Mouse (Mus musculus) spleen, embryonic (tissue): ENCODE results near the gene Eno1.

Experiments used
- CTCF ChIA-PET: fragments of 350-600 bp; sonication (Branson Sonifier 250); formaldehyde crosslinking; loops from one replicate; lab custom pipeline; 2022; lab: Charles Lee

Gene Eno1

GRCm38 (mm10) chr4:150226818-150227688, 9.5 kb upstream of the Eno1 start:
- CTCF ChIA-PET = interaction anchor here (0.7 kb wide), 1 partner anchor 34 kb away, joined by 3 read pairs; no protein-coding TSS in a partner anchor

- CTCF ChIA-PET = no interaction called here
Measured at GRCm38 (mm10) chr4:150228581-150229348, 7.8 kb upstream of the Eno1 start.

GRCm38 (mm10) chr4:150229747-150230390, 6.7 kb upstream of the Eno1 start:
- CTCF ChIA-PET = interaction anchor here (0.8 kb wide), 1 partner anchor 17 kb away, joined by 3 read pairs; no protein-coding TSS in a partner anchor

DNA sequence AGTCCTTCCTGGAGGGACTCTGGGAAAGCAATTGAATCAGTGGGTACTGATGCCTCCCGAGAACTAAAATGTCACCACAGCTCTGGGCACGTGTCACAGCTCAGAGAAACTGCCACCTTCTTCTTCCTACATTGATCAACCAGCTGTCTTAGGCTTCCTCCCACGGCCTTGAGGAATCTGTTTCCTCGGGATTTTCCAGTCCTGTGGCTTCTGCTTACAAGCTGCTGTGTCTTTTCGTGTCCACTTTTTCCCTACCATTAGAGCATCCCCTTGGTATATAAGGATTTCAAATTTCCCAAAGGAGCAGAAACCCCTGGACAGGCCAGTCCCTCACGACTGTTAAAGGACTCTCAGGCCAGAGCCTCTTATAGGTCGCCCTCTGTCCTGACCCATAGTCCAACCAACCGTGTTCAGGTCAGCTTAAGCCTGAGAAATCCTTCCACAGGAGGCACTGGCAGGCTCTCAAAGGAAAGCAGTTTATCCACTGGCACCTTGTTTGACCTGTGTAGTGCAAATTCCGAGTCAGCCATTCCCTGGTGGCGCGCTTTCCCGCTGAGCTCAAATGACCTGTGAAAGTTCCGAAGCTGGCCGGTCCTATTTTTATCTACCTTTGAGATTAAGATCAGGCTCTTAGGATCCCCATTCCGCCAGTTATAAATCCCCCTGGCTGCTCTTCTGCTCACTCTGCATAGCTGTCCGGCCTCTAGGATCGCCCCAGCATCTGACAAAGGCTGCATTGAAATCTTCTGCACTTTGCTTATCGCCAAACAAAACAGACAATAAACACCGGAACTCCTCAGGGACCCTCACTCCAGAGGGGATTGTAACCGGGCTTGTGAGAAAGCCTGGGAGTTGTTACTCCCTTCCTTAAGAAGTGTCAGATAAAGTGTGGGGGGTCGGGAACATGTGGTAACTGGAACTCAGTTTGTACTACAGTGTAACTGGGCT, 5.8 kb upstream of the Eno1 start:
- CTCF ChIA-PET = interaction anchor here (0.5 to 0.8 kb wide), 2 partner anchors 18 to 31 kb away, joined by 3 read pairs; no protein-coding TSS in a partner anchor

GRCm38 (mm10) chr4:150231871-150232270, 4.7 kb upstream of the Eno1 start:
- CTCF ChIA-PET = no interaction called here

- CTCF ChIA-PET = interaction anchor here (0.5 to 1.0 kb wide), 3 partner anchors 14 to 1424 kb away, joined by 3 to 6 read pairs (median 5); no protein-coding TSS in a partner anchor
Measured at GRCm38 (mm10) chr4:150234599-150235327, 1.8 kb upstream of the Eno1 start.

- CTCF ChIA-PET = interaction anchor here (0.6 to 1.0 kb wide), 4 partner anchors 13 to 1919 kb away, joined by 3 to 9 read pairs (median 6); no protein-coding TSS in a partner anchor
Measured at GRCm38 (mm10) chr4:150235585-150235984, 936 bp upstream of the Eno1 start.

- CTCF ChIA-PET = interaction anchor here (0.6 to 1.0 kb wide), 3 partner anchors 13 to 1918 kb away, joined by 3 to 9 read pairs (median 5); no protein-coding TSS in a partner anchor
Measured at GRCm38 (mm10) chr4:150236031-150236430, 490 bp upstream of the Eno1 start.

- CTCF ChIA-PET = interaction anchor here (0.5 to 1.4 kb wide), 3 partner anchors 13 to 949 kb away, joined by 3 to 4 read pairs (median 3); no protein-coding TSS in a partner anchor
Measured at GRCm38 (mm10) chr4:150237636-150238361, 1.3 kb downstream of the Eno1 start.

DNA sequence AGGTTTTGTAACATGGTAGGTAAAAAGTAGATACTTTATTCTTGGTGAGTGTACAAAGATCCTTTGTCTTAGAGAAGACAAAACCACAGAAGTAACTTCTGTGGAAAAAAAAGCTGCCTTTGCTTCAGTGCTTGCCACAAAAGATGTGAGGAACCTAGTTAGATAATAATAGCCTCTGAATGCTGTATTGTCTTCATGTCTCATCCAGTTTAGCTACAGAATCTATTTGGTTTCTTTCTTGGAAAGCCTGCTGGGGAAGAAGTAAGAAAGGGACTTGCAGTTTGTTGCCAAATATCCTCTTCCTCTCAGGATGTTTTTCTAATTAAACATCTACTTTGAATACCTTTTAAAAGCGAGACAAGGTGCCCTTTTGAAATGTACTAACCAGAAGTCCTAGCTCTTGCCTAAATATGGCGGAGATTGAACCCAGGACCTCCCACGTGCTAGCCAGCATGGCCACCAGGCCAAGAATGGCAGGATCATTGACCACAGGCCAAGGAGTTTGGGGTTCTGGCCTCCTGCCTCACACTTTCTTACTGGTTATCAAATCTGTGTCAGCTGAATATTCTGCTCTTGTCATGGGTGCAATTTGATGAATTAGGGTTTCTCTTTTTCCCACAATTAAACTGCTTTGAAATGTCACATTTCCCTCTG, 2.0 kb downstream of the Eno1 start:
- CTCF ChIA-PET = interaction anchor here (1.2 to 1.4 kb wide), 2 partner anchors 14 to 26 kb away, joined by 3 read pairs; no protein-coding TSS in a partner anchor

DNA sequence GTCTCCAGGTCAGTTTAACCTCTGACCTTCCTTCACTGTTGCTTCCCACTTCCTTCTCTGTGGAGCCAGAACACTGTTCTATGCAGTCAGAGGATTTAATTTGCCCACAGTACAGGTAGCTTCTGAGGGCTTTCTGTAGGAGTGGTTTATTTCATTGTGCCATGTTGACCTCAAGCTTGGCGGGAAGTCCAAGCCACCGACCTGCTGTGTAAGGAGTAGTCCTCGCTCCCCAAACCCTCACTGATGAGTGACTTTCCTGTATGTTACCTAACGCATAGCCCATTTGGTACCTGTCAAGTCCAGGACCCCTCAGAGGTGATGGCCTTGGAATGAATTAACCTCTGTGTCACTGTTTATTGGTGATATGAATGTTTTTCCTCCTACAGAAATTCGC, 2.6 kb downstream of the Eno1 start:
- CTCF ChIA-PET = interaction anchor here (0.7 to 1.4 kb wide), 4 partner anchors 14 to 1819 kb away, joined by 3 to 8 read pairs (median 4); no protein-coding TSS in a partner anchor

- CTCF ChIA-PET = interaction anchor here (0.7 to 1.4 kb wide), 4 partner anchors 11 to 1819 kb away, joined by 4 to 8 read pairs (median 6); no protein-coding TSS in a partner anchor
Measured at GRCm38 (mm10) chr4:150239503-150239902, 3.0 kb downstream of the Eno1 start.

GRCm38 (mm10) chr4:150239951-150240368, 3.4 kb downstream of the Eno1 start:
- CTCF ChIA-PET = interaction anchor here (0.7 to 1.4 kb wide), 5 partner anchors 10 to 1818 kb away, joined by 4 to 8 read pairs (median 7); no protein-coding TSS in a partner anchor

- CTCF ChIA-PET = interaction anchor here (0.7 to 1.4 kb wide), 3 partner anchors 10 to 466 kb away, joined by 4 to 8 read pairs (median 7); no protein-coding TSS in a partner anchor
Measured at GRCm38 (mm10) chr4:150240381-150240886, 3.9 kb downstream of the Eno1 start.

DNA sequence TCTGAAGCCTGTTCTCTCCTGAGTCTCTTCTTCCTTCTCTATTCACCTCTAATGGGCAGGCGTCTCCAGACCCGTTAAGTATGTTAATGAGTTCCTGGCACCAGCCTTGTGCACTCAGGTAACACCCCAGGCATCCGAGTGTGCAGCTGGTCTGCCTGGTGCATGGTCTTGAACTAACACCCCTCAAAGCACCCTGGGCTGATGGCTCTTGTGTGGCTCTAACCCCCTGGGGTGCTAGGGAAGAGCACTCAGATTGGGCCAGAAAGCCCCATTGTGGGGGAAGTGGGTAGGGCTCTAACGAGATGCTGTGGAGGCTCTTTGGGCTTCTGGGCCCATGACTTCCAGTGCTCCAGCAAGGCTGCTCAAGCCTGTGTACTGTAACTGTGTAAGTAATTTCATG, 5.2 kb downstream of the Eno1 start:
- CTCF ChIA-PET = no interaction called here

- CTCF ChIA-PET = no interaction called here
Measured at GRCm38 (mm10) chr4:150242745-150243144, 6.2 kb downstream of the Eno1 start.

- CTCF ChIA-PET = no interaction called here
Measured at GRCm38 (mm10) chr4:150245876-150246275, 9.4 kb downstream of the Eno1 start.
